Mouse (Mus musculus) hindbrain, embryonic 12.5 days (tissue): ENCODE results near the gene Agtpbp1. TPM values are rescaled to one million over a fixed set of nuclear protein-coding genes. Genes with fewer than 3 reads are reported as not detected.
A peak's percentile ranks its signal among the peaks of the same experiment; 100 is the strongest.

ENCODE experiments used
- ATAC-seq: fragments of 200-750 bp; cut with Nextera tagmentation; 2 replicates; pipeline ENCODE4 v1.8.0; 2017; ENCODE audit warnings: moderate TSS enrichment; ENCODE audit not compliant: low FRiP score
- H3K27ac ChIP-seq: fragments of 300-500 bp; sonication (generic); 2 replicates; pipeline ENCODE4 v1.5.1; 2016; ENCODE audit warnings: mild to moderate bottlenecking
- H3K27me3 ChIP-seq: fragments of 300-500 bp; sonication (generic); 2 replicates; pipeline ENCODE4 v1.6.1; 2016; ENCODE audit warnings: mild to moderate bottlenecking
- H3K36me3 ChIP-seq: fragments of 300-500 bp; sonication (generic); 2 replicates; pipeline ENCODE4 v1.6.1; 2016; ENCODE audit warnings: mild to moderate bottlenecking
- H3K4me1 ChIP-seq: fragments of 300-500 bp; sonication (generic); 2 replicates; pipeline ENCODE4 v1.6.1; 2016
- H3K4me2 ChIP-seq: fragments of 300-500 bp; sonication (generic); replicated peaks from 2 replicates; pipeline ENCODE4 v1.6.1; 2016; ENCODE audit warnings: mild to moderate bottlenecking
- H3K4me3 ChIP-seq: fragments of 300-500 bp; sonication (generic); 2 replicates; pipeline ENCODE4 v1.5.1; 2016; ENCODE audit warnings: mild to moderate bottlenecking
- H3K9ac ChIP-seq: fragments of 300-500 bp; sonication (generic); 2 replicates; pipeline ENCODE4 v1.6.1; 2016; ENCODE audit warnings: mild to moderate bottlenecking, moderate library complexity
- H3K9me3 ChIP-seq: fragments of 300-500 bp; sonication (generic); replicated peaks from 2 replicates; pipeline ENCODE4 v1.6.1; 2016; ENCODE audit warnings: mild to moderate bottlenecking
- WGBS: fragments of 180-500 bp; shearing (Covaris S2); methylation state at CpG from one replicate; pipeline ENCODE4 v1.1.7; 2016; 5-methylcytosine and 5-hydroxymethylcytosine counted together
- polyA plus RNA-seq: library from polyadenylated mRNA; unstranded; fragments of >200 nt; fragmentation: Nextera tagmentation; extraction: Ambion mirVana; gene quantifications from 2 replicates; pipeline ENCODE4 v1.2.1, GENCODE M21; 2016

The Agtpbp1 gene
- polyA plus RNA-seq, 1 experiment from 2014 or later: 34.2 TPM

- WGBS: 71% methylated on average over 9 of the region's 9 CpGs
- ATAC-seq: no peak
Observed at GRCm38 (mm10) chr13:59565945-59566520, 19.0 kb downstream of the Agtpbp1 start.

GRCm38 (mm10) chr13:59564923-59565322 lies 20.1 kb downstream of the Agtpbp1 start:
- Histone ChIP-seq H3K36me3 (no peaks in the 10 kb centered on the region), H3K27ac (no peak overlapping the region), H3K4me1 (no peaks in the 10 kb centered on the region), H3K27me3 (no peaks in the 10 kb centered on the region), H3K9ac (no peak overlapping the region), H3K4me3 (no peak overlapping the region), H3K4me2 (no peak overlapping the region), H3K9me3 (no peaks in the 10 kb centered on the region)
- WGBS: 78% methylated on average over 10 of the region's 10 CpGs
- no peak for ATAC-seq

More at GRCm38 (mm10) chr13:59565945-59566520, 19.0 kb downstream of the Agtpbp1 start:
- H3K9me3 ChIP-seq: no peaks in the 10 kb centered on the region
- H3K27ac ChIP-seq: no peak overlapping the region
- no peaks in the 10 kb centered on the region for H3K27me3 ChIP-seq
- no peaks in the 10 kb centered on the region for H3K4me1 ChIP-seq
- no peak overlapping the region for H3K4me2 ChIP-seq
- no peaks in the 10 kb centered on the region for H3K36me3 ChIP-seq
- H3K4me3 ChIP-seq: no peak overlapping the region
- no peak overlapping the region for H3K9ac ChIP-seq

DNA sequence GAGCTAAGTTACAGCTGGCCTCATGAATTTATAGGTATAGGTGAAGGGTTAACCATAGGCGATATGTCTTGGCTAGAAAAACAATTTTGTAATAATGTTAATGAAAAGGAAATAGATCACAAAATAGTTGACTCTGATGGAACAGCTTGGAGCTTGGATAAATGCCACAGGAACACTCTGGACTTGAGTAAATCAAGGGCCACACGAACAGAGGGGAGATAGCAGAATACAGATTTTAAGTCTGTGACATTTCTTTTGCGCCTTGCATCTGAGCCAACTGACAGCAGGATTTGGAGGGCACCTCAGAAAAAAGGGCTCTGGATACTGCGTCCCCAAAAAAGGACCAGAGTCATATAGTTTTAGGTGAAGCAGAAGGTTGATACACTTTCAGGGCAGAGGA lies 20.5 kb downstream of the Agtpbp1 start:
- no peak overlapping the region for H3K9ac ChIP-seq

DNA sequence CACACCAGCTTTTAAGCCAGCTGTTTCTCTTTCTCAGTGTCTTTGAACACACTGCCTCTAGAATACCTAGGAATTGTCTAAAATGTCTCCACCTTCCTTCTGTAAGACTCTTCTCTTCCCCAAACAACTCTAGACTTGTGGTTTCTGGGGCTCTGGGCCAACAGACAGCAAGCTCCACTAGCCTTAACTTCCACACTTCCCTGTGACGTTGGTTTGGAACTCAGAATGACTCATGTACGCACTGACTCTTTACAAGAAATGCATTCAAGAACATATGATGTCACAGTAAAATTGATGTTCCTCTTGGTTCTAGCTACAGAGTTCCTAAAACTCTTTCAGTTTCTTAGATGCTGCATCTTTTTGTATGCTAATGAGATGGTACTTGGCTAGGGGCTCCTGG lies 22.6 kb downstream of the Agtpbp1 start:
- Histone ChIP-seq H3K36me3 (no peaks in the 10 kb centered on the region), H3K4me2 (no peak overlapping the region), H3K9me3 (no peaks in the 10 kb centered on the region), H3K27ac (no peak overlapping the region), H3K4me1 (no peaks in the 10 kb centered on the region; the same call in 1 of the 2 replicates), H3K27me3 (no peaks in the 10 kb centered on the region), H3K4me3 (no peak overlapping the region), H3K9ac (no peak overlapping the region)
- WGBS: 91% methylated on average over 2 of the region's 2 CpGs
- ATAC-seq: no peak

More for the DNA sequence above, 20.5 kb downstream of the Agtpbp1 start:
- Histone ChIP-seq H3K27me3 (no peaks in the 10 kb centered on the region), H3K4me2 (no peak overlapping the region), H3K27ac (no peak overlapping the region), H3K4me1 (no peaks in the 10 kb centered on the region), H3K4me3 (no peak overlapping the region), H3K36me3 (no peaks in the 10 kb centered on the region), H3K9me3 (no peaks in the 10 kb centered on the region)
- 89% methylated on average over 4 of the region's 4 CpGs for WGBS
- no peak for ATAC-seq

DNA sequence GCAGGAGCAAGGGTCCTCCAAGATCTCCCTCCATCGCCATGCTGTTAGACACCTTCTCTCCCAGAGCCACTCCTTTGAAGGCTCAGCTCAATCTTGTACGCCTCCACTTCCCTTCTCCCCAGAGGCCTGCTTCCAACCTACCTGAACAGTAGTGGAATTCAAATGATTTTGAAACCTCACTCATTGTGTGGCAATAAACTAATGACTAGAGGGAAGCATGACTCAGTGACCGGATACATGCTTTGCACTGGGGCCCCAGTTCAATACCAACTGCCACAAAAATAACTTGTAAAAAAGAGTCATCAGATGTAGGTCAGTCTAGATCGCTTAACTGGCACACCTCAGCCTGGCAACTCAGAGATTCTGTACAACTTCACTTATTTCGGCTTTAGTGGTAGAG lies 26.3 kb downstream of the Agtpbp1 start:
- Histone ChIP-seq H3K4me3 (no peak overlapping the region), H3K9me3 (no peaks in the 10 kb centered on the region), H3K4me2 (no peak overlapping the region), H3K27me3 (no peaks in the 10 kb centered on the region), H3K4me1 (peaks cover 16% of the 10 kb centered on the region), H3K9ac (no peak overlapping the region), H3K27ac (no peak overlapping the region), H3K36me3 (no peaks in the 10 kb centered on the region)
- 94% methylated on average over 5 of the region's 5 CpGs for WGBS
- ATAC-seq: no peak

GRCm38 (mm10) chr13:59557185-59557985 lies 27.6 kb downstream of the Agtpbp1 start:
- Histone ChIP-seq H3K4me3 (peak overlapping the region; percentile 90), H3K9me3 (no peaks in the 10 kb centered on the region), H3K27me3 (no peaks in the 10 kb centered on the region), H3K27ac (peak overlapping the region; percentile 90), H3K4me2 (peak overlapping the region; percentile 90), H3K9ac (peak overlapping the region; percentile 91), H3K36me3 (no peaks in the 10 kb centered on the region), H3K4me1 (peaks cover 16% of the 10 kb centered on the region)
- 1% methylated on average over 38 of the region's 73 CpGs for WGBS
- ATAC-seq: peak; percentile 91

DNA sequence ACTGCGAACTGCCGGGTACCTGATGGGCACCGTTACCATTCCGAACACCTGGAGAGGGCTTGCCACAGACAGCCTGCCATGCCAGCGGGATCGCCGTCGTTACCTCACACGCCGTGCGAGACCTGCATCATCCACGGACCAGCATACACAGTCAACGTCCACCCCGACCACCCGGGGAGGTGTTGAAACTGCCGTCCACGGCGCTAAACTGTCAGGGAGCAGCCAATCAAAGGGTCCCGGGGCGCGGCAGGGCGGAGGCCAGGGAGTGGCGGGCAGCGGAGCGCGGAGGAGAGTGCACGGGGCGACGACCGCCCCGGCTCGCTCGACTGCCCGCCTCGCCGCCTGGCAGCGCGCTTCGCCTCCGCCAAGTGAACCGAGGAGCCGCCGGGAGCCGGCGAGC lies 28.4 kb downstream of the Agtpbp1 start:
- peaks cover 16% of the 10 kb centered on the region for H3K4me1 ChIP-seq
- H3K36me3 ChIP-seq: no peaks in the 10 kb centered on the region
- under 1% methylated on average over 43 of the region's 45 CpGs for WGBS
- H3K9me3 ChIP-seq: no peaks in the 10 kb centered on the region
- peak overlapping the region; percentile 90 for H3K27ac ChIP-seq
- H3K27me3 ChIP-seq: no peaks in the 10 kb centered on the region
- peak; percentile 81 for ATAC-seq
- peak overlapping the region; percentile 90 for H3K4me2 ChIP-seq
- peak overlapping the region; percentile 90 for H3K4me3 ChIP-seq
- H3K9ac ChIP-seq: peak overlapping the region; percentile 91

- no peak overlapping the region for H3K27ac ChIP-seq
- ATAC-seq: no peak
- 62% methylated on average over 8 of the region's 8 CpGs for WGBS
- no peaks in the 10 kb centered on the region for H3K9me3 ChIP-seq
- H3K4me1 ChIP-seq: peaks cover 16% of the 10 kb centered on the region
- H3K4me3 ChIP-seq: peak overlapping the region; percentile 90; the same call in 1 of the 2 replicates
- peak overlapping the region; percentile 90 for H3K4me2 ChIP-seq
- H3K36me3 ChIP-seq: no peaks in the 10 kb centered on the region
- H3K27me3 ChIP-seq: no peaks in the 10 kb centered on the region
- H3K9ac ChIP-seq: 0 out of 2 replicates have a peak overlapping the region, but pooled peaks have one; percentile 91
Observed at GRCm38 (mm10) chr13:59555613-59556192, 29.3 kb downstream of the Agtpbp1 start.

- Histone ChIP-seq H3K4me1 (peaks cover 16% of the 10 kb centered on the region), H3K36me3 (no peaks in the 10 kb centered on the region), H3K27ac (no peak overlapping the region), H3K4me3 (peak overlapping the region; percentile 3; the same call in 1 of the 2 replicates), H3K9me3 (no peaks in the 10 kb centered on the region), H3K9ac (no peak overlapping the region), H3K27me3 (no peaks in the 10 kb centered on the region), H3K4me2 (peak overlapping the region; percentile 90)
- no peak for ATAC-seq
- WGBS: 73% methylated on average over 17 of the region's 17 CpGs
Observed at GRCm38 (mm10) chr13:59554772-59555505, 30.1 kb downstream of the Agtpbp1 start.

DNA sequence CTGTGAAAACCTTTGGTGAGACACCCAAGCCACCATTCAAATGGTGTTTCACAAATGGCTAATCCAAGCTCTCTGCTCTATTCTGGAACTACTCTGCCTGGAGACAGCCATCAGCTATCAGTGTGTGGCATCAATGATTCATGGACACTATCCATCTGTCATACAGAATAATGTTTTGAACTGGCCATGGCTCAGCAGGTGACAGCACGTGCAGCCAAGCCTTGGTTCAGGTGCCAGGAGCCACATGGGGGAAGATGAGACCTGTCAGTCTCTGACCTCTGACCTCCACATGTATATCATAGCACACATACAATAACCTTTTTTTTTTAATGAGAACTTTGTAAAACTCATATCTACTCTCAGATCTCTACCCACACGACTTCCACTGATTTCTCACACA lies 32.3 kb downstream of the Agtpbp1 start:
- 69% methylated on average over 2 of the region's 2 CpGs for WGBS
- H3K9me3 ChIP-seq: no peaks in the 10 kb centered on the region
- peaks cover 16% of the 10 kb centered on the region for H3K4me1 ChIP-seq
- H3K4me3 ChIP-seq: no peak overlapping the region
- no peaks in the 10 kb centered on the region for H3K36me3 ChIP-seq
- no peak overlapping the region for H3K4me2 ChIP-seq
- H3K9ac ChIP-seq: no peak overlapping the region
- H3K27me3 ChIP-seq: no peaks in the 10 kb centered on the region
- ATAC-seq: no peak
- no peak overlapping the region for H3K27ac ChIP-seq

GRCm38 (mm10) chr13:59552286-59552685 lies 32.7 kb downstream of the Agtpbp1 start:
- no peaks in the 10 kb centered on the region for H3K36me3 ChIP-seq
- ATAC-seq: no peak
- 87% methylated on average over 5 of the region's 5 CpGs for WGBS

GRCm38 (mm10) chr13:59549318-59549798 lies 35.7 kb downstream of the Agtpbp1 start:
- no peak overlapping the region for H3K4me3 ChIP-seq
- H3K9ac ChIP-seq: no peak overlapping the region
- H3K4me1 ChIP-seq: peaks cover 7% of the 10 kb centered on the region; the same call in 1 of the 2 replicates
- 63% methylated on average over 1 of the region's 1 CpGs for WGBS
- no peak for ATAC-seq
- no peaks in the 10 kb centered on the region for H3K27me3 ChIP-seq
- no peak overlapping the region for H3K4me2 ChIP-seq
- no peaks in the 10 kb centered on the region for H3K9me3 ChIP-seq
- no peak overlapping the region for H3K27ac ChIP-seq
- no peaks in the 10 kb centered on the region for H3K36me3 ChIP-seq

More at GRCm38 (mm10) chr13:59552286-59552685, 32.7 kb downstream of the Agtpbp1 start:
- no peaks in the 10 kb centered on the region for H3K9me3 ChIP-seq
- no peak overlapping the region for H3K4me2 ChIP-seq
- H3K4me3 ChIP-seq: no peak overlapping the region
- H3K27ac ChIP-seq: no peak overlapping the region
- no peak overlapping the region for H3K9ac ChIP-seq
- no peaks in the 10 kb centered on the region for H3K27me3 ChIP-seq
- peaks cover 16% of the 10 kb centered on the region for H3K4me1 ChIP-seq
